Mouse (Mus musculus) bone marrow, adult 2 months (tissue): ENCODE results near the gene Ikzf1. TPM values are rescaled to one million over a fixed set of nuclear protein-coding genes. Genes with fewer than 3 reads are reported as not detected.

Source experiments
- H3K27ac ChIP-seq: fragments of 200-500 bp; 2 replicates; pipeline ENCODE4 v1.5.1; 2012; ENCODE audit warnings: low read depth, mild to moderate bottlenecking, control low read depth, inconsistent platforms, low read length; ENCODE audit not compliant: control insufficient read depth, poor library complexity, insufficient read depth
- H3K4me1 ChIP-seq: fragments of 200-500 bp; 2 replicates; pipeline ENCODE4 v1.6.1; 2011; ENCODE audit warnings: low read length; ENCODE audit not compliant: control insufficient read depth, insufficient read depth
- H3K4me3 ChIP-seq: fragments of 200-500 bp; replicated peaks from 2 replicates; pipeline ENCODE3; 2011; ENCODE audit warnings: mild to moderate bottlenecking, low read depth, low read length, control low read depth; ENCODE audit not compliant: control insufficient read depth
- CTCF ChIP-seq: fragments of 200-500 bp; IDR thresholded peaks from 2 replicates; pipeline ENCODE4 v1.5.1; 2011; ENCODE audit warnings: low read length, control low read depth; ENCODE audit not compliant: control insufficient read depth, insufficient read depth
- POLR2A ChIP-seq: fragments of 200-500 bp; IDR thresholded peaks from 2 replicates; pipeline ENCODE4 v1.6.1; 2011; ENCODE audit warnings: low read depth, mild to moderate bottlenecking, control low read depth, low read length, borderline replicate concordance; ENCODE audit not compliant: control insufficient read depth
- WGBS: fragments of 180-500 bp; shearing (Covaris S2); methylation state at CpG from one replicate; pipeline ENCODE4 v1.1.7; 2018; 5-methylcytosine and 5-hydroxymethylcytosine counted together
- polyA plus RNA-seq: library from polyadenylated mRNA; stranded (reverse); fragments of >200 nt; gene quantifications from 2 replicates; pipeline ENCODE4 v1.2.4, GENCODE M21; 2011; ENCODE audit warnings: low replicate concordance; ENCODE audit not compliant: missing spikeins, insufficient read depth, insufficient read length

Ikzf1 gene
- polyA plus RNA-seq, 1 experiment: 38.1 TPM

GRCm38 (mm10) chr11:11667922-11668290 is 16.9 kb upstream of the Ikzf1 start:
- peak overlapping the region; percentile 43; the same call in 1 of the 2 replicates for H3K27ac ChIP-seq
- peaks cover 4% of the 10 kb centered on the region for H3K4me1 ChIP-seq
- TF ChIP-seq POLR2A: no peak
- no peak for TF ChIP-seq CTCF
- WGBS: 39% methylated on average over 3 of the region's 3 CpGs
- H3K4me3 ChIP-seq: no peak overlapping the region

- peaks cover 1% of the 10 kb centered on the region; the same call in 1 of the 2 replicates for H3K4me1 ChIP-seq
- TF ChIP-seq CTCF (no peak), POLR2A (no peak)
- no peak overlapping the region for H3K4me3 ChIP-seq
- H3K27ac ChIP-seq: no peak overlapping the region
- 79% methylated on average over 4 of the region's 4 CpGs for WGBS
Observed at GRCm38 (mm10) chr11:11672974-11673373, 11.8 kb upstream of the Ikzf1 start.

GRCm38 (mm10) chr11:11675063-11675462 is 9.7 kb upstream of the Ikzf1 start:
- TF ChIP-seq POLR2A (no peak), CTCF (no peak)
- no peak overlapping the region for H3K27ac ChIP-seq
- peaks cover 3% of the 10 kb centered on the region; the same call in 1 of the 2 replicates for H3K4me1 ChIP-seq
- no peak overlapping the region for H3K4me3 ChIP-seq

GRCm38 (mm10) chr11:11676068-11676741 is 8.6 kb upstream of the Ikzf1 start:
- H3K4me1 ChIP-seq: peaks cover 3% of the 10 kb centered on the region; the same call in 1 of the 2 replicates
- 85% methylated on average over 9 of the region's 9 CpGs for WGBS

GRCm38 (mm10) chr11:11677165-11677564 is 7.6 kb upstream of the Ikzf1 start:
- Histone ChIP-seq H3K27ac (no peak overlapping the region), H3K4me1 (peaks cover 3% of the 10 kb centered on the region; the same call in 1 of the 2 replicates), H3K4me3 (no peak overlapping the region)
- TF ChIP-seq CTCF (no peak), POLR2A (no peak)
- WGBS: 91% methylated on average over 7 of the region's 7 CpGs

More at GRCm38 (mm10) chr11:11676068-11676741, 8.6 kb upstream of the Ikzf1 start:
- H3K4me3 ChIP-seq: no peak overlapping the region
- H3K27ac ChIP-seq: no peak overlapping the region
- no peak for TF ChIP-seq CTCF
- no peak for TF ChIP-seq POLR2A

GRCm38 (mm10) chr11:11678972-11679371 is 5.8 kb upstream of the Ikzf1 start:
- WGBS: 4% methylated on average over 6 of the region's 6 CpGs
- Histone ChIP-seq H3K27ac (peak overlapping the region; percentile 1; the same call in 1 of the 2 replicates), H3K4me1 (peaks cover 4% of the 10 kb centered on the region; the same call in 1 of the 2 replicates), H3K4me3 (no peak overlapping the region)
- TF ChIP-seq POLR2A (no peak), CTCF (no peak)

GRCm38 (mm10) chr11:11684056-11684929 is 510 bp upstream of the Ikzf1 start:
- peak overlapping the region; percentile 99; the same call in 1 of the 2 replicates for H3K27ac ChIP-seq
- peaks cover 6% of the 10 kb centered on the region; the same call in 1 of the 2 replicates for H3K4me1 ChIP-seq
- WGBS: 65% methylated on average over 9 of the region's 9 CpGs
- no peak for TF ChIP-seq CTCF
- no peak for TF ChIP-seq POLR2A
- H3K4me3 ChIP-seq: peak overlapping the region; percentile 99

GRCm38 (mm10) chr11:11685853-11686395 is 1.1 kb downstream of the Ikzf1 start:
- Histone ChIP-seq H3K4me1 (peaks cover 9% of the 10 kb centered on the region; the same call in 1 of the 2 replicates), H3K4me3 (peak overlapping the region; percentile 99), H3K27ac (peak overlapping the region; percentile 99)
- TF ChIP-seq POLR2A (peak; percentile 78; the same call in 1 of the 2 replicates), CTCF (no peak; the same call in 1 of the 2 replicates)
- WGBS: under 1% methylated on average over 66 of the region's 66 CpGs
